Mouse (Mus musculus): ENCODE data around the gene Pitpnb. TPM values are rescaled to one million over a fixed set of nuclear protein-coding genes. Genes with fewer than 3 reads are reported as not detected.

Pitpnb gene
- polyA plus RNA-seq, 1 experiment from 2014 or later: 102 TPM

GRCm38 (mm10) chr5:111420011-111420691 is 89.6 kb downstream of the Pitpnb start:
- Histone ChIP-seq H3K4me2 (ENCODE audit: low read length) (peak overlapping the region; percentile 96), H3K4me3 (ENCODE audit: low read depth, low read length) (peak overlapping the region; percentile 99), H3K27ac (ENCODE audit: low read depth, low read length) (peak overlapping the region; percentile 99), H3K36me3 (ENCODE audit: control insufficient read depth, insufficient read depth, low read length) (peaks cover 67% of the 10 kb centered on the region), H3K4me1 (ENCODE audit: control insufficient read depth, insufficient read depth, low read length) (peaks cover 17% of the 10 kb centered on the region), H3K27me3 (replicated peaks; ENCODE audit: control insufficient read depth, insufficient read depth, low read length) (no peaks in the 10 kb centered on the region), H3K9ac (ENCODE audit: low read length) (peak overlapping the region; percentile 100), H3K9me3 (replicated peaks; ENCODE audit: control insufficient read depth, low read length) (no peaks in the 10 kb centered on the region)
- under 1% methylated on average over 55 of the region's 56 CpGs for WGBS
- DNase-seq (ENCODE audit: low spot score) (no peak), ATAC-seq (no peak)

- peak overlapping the region; percentile 99 for H3K27ac ChIP-seq (ENCODE audit: low read depth, low read length)
- H3K9me3 ChIP-seq (replicated peaks; ENCODE audit: control insufficient read depth, low read length): no peaks in the 10 kb centered on the region
- no peak for DNase-seq (ENCODE audit: low spot score)
- peaks cover 25% of the 10 kb centered on the region for H3K4me1 ChIP-seq (ENCODE audit: control insufficient read depth, insufficient read depth, low read length)
- H3K9ac ChIP-seq (ENCODE audit: low read length): peak overlapping the region; percentile 100
- WGBS: 26% methylated on average over 22 of the region's 22 CpGs
- H3K4me3 ChIP-seq (ENCODE audit: low read depth, low read length): peak overlapping the region; percentile 99
- H3K27me3 ChIP-seq (replicated peaks; ENCODE audit: control insufficient read depth, insufficient read depth, low read length): no peaks in the 10 kb centered on the region
- H3K4me2 ChIP-seq (ENCODE audit: low read length): peak overlapping the region; percentile 96
- no peak for ATAC-seq
- H3K36me3 ChIP-seq (ENCODE audit: control insufficient read depth, insufficient read depth, low read length): peaks cover 74% of the 10 kb centered on the region
Observed at GRCm38 (mm10) chr5:111420896-111421295, 90.3 kb downstream of the Pitpnb start.

- H3K27ac ChIP-seq (ENCODE audit: low read depth, low read length): peak overlapping the region; percentile 99
- peak overlapping the region; percentile 100 for H3K9ac ChIP-seq (ENCODE audit: low read length)
- no peaks in the 10 kb centered on the region for H3K9me3 ChIP-seq (replicated peaks; ENCODE audit: control insufficient read depth, low read length)
- WGBS: 41% methylated on average over 15 of the region's 15 CpGs
- ATAC-seq (no peak), DNase-seq (ENCODE audit: low spot score) (no peak)
- H3K36me3 ChIP-seq (ENCODE audit: control insufficient read depth, insufficient read depth, low read length): peaks cover 80% of the 10 kb centered on the region
- no peaks in the 10 kb centered on the region for H3K27me3 ChIP-seq (replicated peaks; ENCODE audit: control insufficient read depth, insufficient read depth, low read length)
- H3K4me2 ChIP-seq (ENCODE audit: low read length): peak overlapping the region; percentile 96
- peaks cover 30% of the 10 kb centered on the region for H3K4me1 ChIP-seq (ENCODE audit: control insufficient read depth, insufficient read depth, low read length)
- H3K4me3 ChIP-seq (ENCODE audit: low read depth, low read length): peak overlapping the region; percentile 99
Observed at GRCm38 (mm10) chr5:111421424-111421823, 90.9 kb downstream of the Pitpnb start.

DNA sequence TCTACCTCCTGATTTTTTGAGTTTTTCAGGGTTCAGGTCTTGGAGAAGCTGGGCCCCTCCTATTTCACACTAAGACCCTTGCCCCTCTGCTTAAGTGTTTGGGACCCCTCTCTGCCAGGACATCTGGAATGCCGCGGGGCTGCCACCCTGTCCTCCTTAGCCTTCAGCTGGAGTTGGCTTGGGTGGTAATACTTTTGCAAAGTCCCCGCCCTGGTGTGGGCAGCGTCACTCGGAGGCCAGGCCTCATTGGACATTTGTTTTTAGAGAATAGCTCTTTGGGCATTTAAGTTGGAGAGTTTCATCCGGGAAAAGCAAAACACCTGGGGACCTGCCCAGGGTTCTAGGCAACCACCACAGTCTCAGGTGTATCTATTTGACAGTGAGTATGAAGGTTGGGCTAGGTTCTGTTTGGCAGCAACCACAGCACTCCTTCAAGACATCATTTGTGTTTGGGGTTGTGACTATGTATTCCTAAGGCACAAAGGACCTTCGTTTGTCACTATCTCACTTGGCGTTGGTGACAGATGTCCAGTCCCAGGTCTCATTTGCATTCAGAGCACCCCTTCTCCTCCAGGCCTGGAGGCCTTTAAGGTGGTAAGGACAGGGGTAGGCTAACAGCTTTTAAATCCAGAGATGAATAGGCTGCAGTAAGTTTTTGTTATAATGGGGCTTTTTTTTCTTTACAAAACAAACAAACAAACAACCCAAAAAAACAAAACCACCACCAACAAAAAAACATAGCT is 91.7 kb downstream of the Pitpnb start:
- no peaks in the 10 kb centered on the region for H3K27me3 ChIP-seq (replicated peaks; ENCODE audit: control insufficient read depth, insufficient read depth, low read length)
- WGBS: 23% methylated on average over 8 of the region's 8 CpGs
- H3K4me1 ChIP-seq (ENCODE audit: control insufficient read depth, insufficient read depth, low read length): peaks cover 38% of the 10 kb centered on the region
- H3K27ac ChIP-seq (ENCODE audit: low read depth, low read length): peak overlapping the region; percentile 99
- H3K9me3 ChIP-seq (replicated peaks; ENCODE audit: control insufficient read depth, low read length): no peaks in the 10 kb centered on the region
- peak overlapping the region; percentile 96 for H3K4me2 ChIP-seq (ENCODE audit: low read length)
- DNase-seq (ENCODE audit: low spot score) (no peak), ATAC-seq (no peak)
- H3K36me3 ChIP-seq (ENCODE audit: control insufficient read depth, insufficient read depth, low read length): peaks cover 88% of the 10 kb centered on the region
- H3K4me3 ChIP-seq (ENCODE audit: low read depth, low read length): peak overlapping the region; percentile 99
- peak overlapping the region; percentile 100 for H3K9ac ChIP-seq (ENCODE audit: low read length)

GRCm38 (mm10) chr5:111423011-111423410 is 92.4 kb downstream of the Pitpnb start:
- Histone ChIP-seq H3K4me1 (ENCODE audit: control insufficient read depth, insufficient read depth, low read length) (peaks cover 46% of the 10 kb centered on the region), H3K4me3 (ENCODE audit: low read depth, low read length) (peak overlapping the region; percentile 99), H3K36me3 (ENCODE audit: control insufficient read depth, insufficient read depth, low read length) (peaks cover 94% of the 10 kb centered on the region), H3K9ac (ENCODE audit: low read length) (peak overlapping the region; percentile 100), H3K4me2 (ENCODE audit: low read length) (peak overlapping the region; percentile 96), H3K9me3 (replicated peaks; ENCODE audit: control insufficient read depth, low read length) (no peaks in the 10 kb centered on the region), H3K27ac (ENCODE audit: low read depth, low read length) (peak overlapping the region; percentile 99), H3K27me3 (replicated peaks; ENCODE audit: control insufficient read depth, insufficient read depth, low read length) (no peaks in the 10 kb centered on the region)
- WGBS: 12% methylated on average over 10 of the region's 10 CpGs
- no peak for ATAC-seq
- peak; percentile 73 for DNase-seq (ENCODE audit: low spot score)

GRCm38 (mm10) chr5:111423616-111424015 is 93.1 kb downstream of the Pitpnb start:
- peak overlapping the region; percentile 100 for H3K9ac ChIP-seq (ENCODE audit: low read length)
- DNase-seq (ENCODE audit: low spot score): no peak
- peak overlapping the region; percentile 99 for H3K4me3 ChIP-seq (ENCODE audit: low read depth, low read length)
- no peaks in the 10 kb centered on the region for H3K27me3 ChIP-seq (replicated peaks; ENCODE audit: control insufficient read depth, insufficient read depth, low read length)
- peak overlapping the region; percentile 96 for H3K4me2 ChIP-seq (ENCODE audit: low read length)
- H3K27ac ChIP-seq (ENCODE audit: low read depth, low read length): peak overlapping the region; percentile 69; the same call in 1 of the 2 replicates
- H3K4me1 ChIP-seq (ENCODE audit: control insufficient read depth, insufficient read depth, low read length): peaks cover 52% of the 10 kb centered on the region
- WGBS: 26% methylated on average over 4 of the region's 4 CpGs
- ATAC-seq: no peak
- H3K9me3 ChIP-seq (replicated peaks; ENCODE audit: control insufficient read depth, low read length): no peaks in the 10 kb centered on the region
- peaks cover 96% of the 10 kb centered on the region for H3K36me3 ChIP-seq (ENCODE audit: control insufficient read depth, insufficient read depth, low read length)

GRCm38 (mm10) chr5:111425813-111426212 is 95.2 kb downstream of the Pitpnb start:
- H3K4me3 ChIP-seq (ENCODE audit: low read depth, low read length): peak overlapping the region; percentile 99
- peaks cover 78% of the 10 kb centered on the region for H3K36me3 ChIP-seq (ENCODE audit: control insufficient read depth, insufficient read depth, low read length)
- DNase-seq (ENCODE audit: low spot score): no peak
- H3K4me2 ChIP-seq (ENCODE audit: low read length): peak overlapping the region; percentile 96
- no peaks in the 10 kb centered on the region for H3K27me3 ChIP-seq (replicated peaks; ENCODE audit: control insufficient read depth, insufficient read depth, low read length)
- no peak for ATAC-seq
- 62% methylated on average over 9 of the region's 9 CpGs for WGBS
- H3K4me1 ChIP-seq (ENCODE audit: control insufficient read depth, insufficient read depth, low read length): peaks cover 67% of the 10 kb centered on the region
- no peaks in the 10 kb centered on the region for H3K9me3 ChIP-seq (replicated peaks; ENCODE audit: control insufficient read depth, low read length)
- H3K9ac ChIP-seq (ENCODE audit: low read length): peak overlapping the region; percentile 100
- H3K27ac ChIP-seq (ENCODE audit: low read depth, low read length): peak overlapping the region; percentile 31; the same call in 1 of the 2 replicates

DNA sequence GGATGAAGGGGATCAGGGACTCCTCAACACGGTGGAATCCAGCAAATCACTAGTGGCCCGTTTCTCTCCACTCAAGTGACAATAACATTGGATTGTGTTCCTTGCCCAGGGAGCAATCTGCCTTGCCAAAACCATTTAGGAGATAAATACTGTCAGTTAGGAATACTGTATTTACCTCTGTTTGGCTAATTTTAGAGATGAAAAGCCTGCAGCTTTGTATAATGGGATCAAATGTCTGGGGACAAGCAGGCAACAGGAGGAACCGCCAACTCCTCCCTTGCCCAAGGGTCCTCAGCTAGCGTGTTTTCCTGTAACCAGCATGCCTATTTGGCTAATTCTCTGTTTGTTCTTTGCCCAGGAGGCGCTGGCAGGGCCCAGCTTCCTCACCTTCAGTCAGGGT is 95.7 kb downstream of the Pitpnb start:
- Histone ChIP-seq H3K4me2 (ENCODE audit: low read length) (peak overlapping the region; percentile 96), H3K27me3 (replicated peaks; ENCODE audit: control insufficient read depth, insufficient read depth, low read length) (no peaks in the 10 kb centered on the region), H3K27ac (ENCODE audit: low read depth, low read length) (peak overlapping the region; percentile 31), H3K36me3 (ENCODE audit: control insufficient read depth, insufficient read depth, low read length) (peaks cover 74% of the 10 kb centered on the region), H3K9ac (ENCODE audit: low read length) (peak overlapping the region; percentile 100), H3K4me1 (ENCODE audit: control insufficient read depth, insufficient read depth, low read length) (peaks cover 71% of the 10 kb centered on the region), H3K4me3 (ENCODE audit: low read depth, low read length) (peak overlapping the region; percentile 99), H3K9me3 (replicated peaks; ENCODE audit: control insufficient read depth, low read length) (no peaks in the 10 kb centered on the region)
- ATAC-seq (no peak), DNase-seq (ENCODE audit: low spot score) (no peak)
- WGBS: 22% methylated on average over 5 of the region's 5 CpGs
